Mouse (Mus musculus): Measurements from ENCODE around the gene Bag1. TPM values are rescaled to one million over a fixed set of nuclear protein-coding genes. Genes with fewer than 3 reads are reported as not detected.

Gene Bag1
- polyA plus RNA-seq, 1 experiment from 2014 or later: 114 TPM

- under 1% methylated on average over 15 of the region's 16 CpGs for WGBS (ENCODE audit: insufficient replicate concordance)
- Histone ChIP-seq H3K27ac (replicated peaks) (peak overlapping the region; percentile 93), H3K4me2 (peak overlapping the region; percentile 91), H3K9ac (peak overlapping the region; percentile 82), H3K36me3 (replicated peaks) (peaks cover 31% of the 10 kb centered on the region), H3K27me3 (no peaks in the 10 kb centered on the region), H3K9me3 (replicated peaks) (no peaks in the 10 kb centered on the region), H3K4me3 (replicated peaks) (peak overlapping the region; percentile 89), H3K4me1 (replicated peaks) (peaks cover 45% of the 10 kb centered on the region)
- ATAC-seq (ENCODE audit: insufficient read depth): peak; percentile 32
Measured at GRCm38 (mm10) chr4:40970592-40970841, 22.4 kb upstream of the Bag1 start.

GRCm38 (mm10) chr4:40969781-40970591, 21.9 kb upstream of the Bag1 start:
- H3K9ac ChIP-seq: peak overlapping the region; percentile 82
- H3K4me3 ChIP-seq (replicated peaks): peak overlapping the region; percentile 89
- H3K27me3 ChIP-seq: no peaks in the 10 kb centered on the region
- peaks cover 45% of the 10 kb centered on the region for H3K4me1 ChIP-seq (replicated peaks)
- H3K9me3 ChIP-seq (replicated peaks): no peaks in the 10 kb centered on the region
- peak overlapping the region; percentile 91 for H3K4me2 ChIP-seq
- WGBS (ENCODE audit: insufficient replicate concordance): 14% methylated on average over 9 of the region's 13 CpGs
- ATAC-seq (ENCODE audit: insufficient read depth): no peak; the same call in 1 of the 2 replicates
- H3K36me3 ChIP-seq (replicated peaks): peaks cover 33% of the 10 kb centered on the region
- peak overlapping the region; percentile 93 for H3K27ac ChIP-seq (replicated peaks)

GRCm38 (mm10) chr4:40969161-40969560, 21.1 kb upstream of the Bag1 start:
- no peak overlapping the region for H3K9ac ChIP-seq
- no peak overlapping the region for H3K4me3 ChIP-seq (replicated peaks)
- H3K4me2 ChIP-seq: peak overlapping the region; percentile 91; the same call in 1 of the 2 replicates
- 64% methylated on average over 4 of the region's 4 CpGs for WGBS (ENCODE audit: insufficient replicate concordance)
- ATAC-seq (ENCODE audit: insufficient read depth): no peak
- H3K36me3 ChIP-seq (replicated peaks): peaks cover 36% of the 10 kb centered on the region
- H3K4me1 ChIP-seq (replicated peaks): peaks cover 40% of the 10 kb centered on the region
- H3K9me3 ChIP-seq (replicated peaks): no peaks in the 10 kb centered on the region
- H3K27me3 ChIP-seq: no peaks in the 10 kb centered on the region
- H3K27ac ChIP-seq (replicated peaks): no peak overlapping the region; the same call in 1 of the 2 replicates

GRCm38 (mm10) chr4:40963536-40963935, 15.4 kb upstream of the Bag1 start:
- no peak for ATAC-seq (ENCODE audit: insufficient read depth)
- H3K27ac ChIP-seq (replicated peaks): no peak overlapping the region
- no peak overlapping the region for H3K4me2 ChIP-seq
- no peaks in the 10 kb centered on the region for H3K9me3 ChIP-seq (replicated peaks)
- no peaks in the 10 kb centered on the region for H3K4me1 ChIP-seq (replicated peaks)
- peaks cover 80% of the 10 kb centered on the region for H3K36me3 ChIP-seq (replicated peaks)
- no peak overlapping the region for H3K4me3 ChIP-seq (replicated peaks)
- H3K9ac ChIP-seq: no peak overlapping the region
- no peaks in the 10 kb centered on the region for H3K27me3 ChIP-seq
- WGBS (ENCODE audit: insufficient replicate concordance): 70% methylated on average over 3 of the region's 3 CpGs

GRCm38 (mm10) chr4:40955942-40956341, 7.8 kb upstream of the Bag1 start:
- no peaks in the 10 kb centered on the region for H3K27me3 ChIP-seq
- peaks cover 84% of the 10 kb centered on the region for H3K36me3 ChIP-seq (replicated peaks)
- no peak overlapping the region for H3K9ac ChIP-seq
- no peak overlapping the region for H3K4me3 ChIP-seq (replicated peaks)
- H3K4me2 ChIP-seq: no peak overlapping the region
- peaks cover 4% of the 10 kb centered on the region; the same call in 1 of the 2 replicates for H3K4me1 ChIP-seq (replicated peaks)
- ATAC-seq (ENCODE audit: insufficient read depth): no peak
- H3K27ac ChIP-seq (replicated peaks): no peak overlapping the region
- 30% methylated on average over 6 of the region's 6 CpGs for WGBS (ENCODE audit: insufficient replicate concordance)
- H3K9me3 ChIP-seq (replicated peaks): no peaks in the 10 kb centered on the region

GRCm38 (mm10) chr4:40953521-40953920, 5.4 kb upstream of the Bag1 start:
- Histone ChIP-seq H3K4me1 (replicated peaks) (peaks cover 14% of the 10 kb centered on the region), H3K4me2 (no peak overlapping the region), H3K27ac (replicated peaks) (no peak overlapping the region), H3K9me3 (replicated peaks) (no peaks in the 10 kb centered on the region), H3K36me3 (replicated peaks) (peaks cover 68% of the 10 kb centered on the region), H3K27me3 (no peaks in the 10 kb centered on the region), H3K9ac (no peak overlapping the region), H3K4me3 (replicated peaks) (no peak overlapping the region)
- ATAC-seq (ENCODE audit: insufficient read depth): no peak
- 64% methylated on average over 1 of the region's 1 CpGs for WGBS (ENCODE audit: insufficient replicate concordance)

GRCm38 (mm10) chr4:40947565-40948159, 432 bp downstream of the Bag1 start:
- H3K27ac ChIP-seq (replicated peaks): peak overlapping the region; percentile 92
- peak overlapping the region; percentile 90 for H3K4me3 ChIP-seq (replicated peaks)
- peak; percentile 49 for ATAC-seq (ENCODE audit: insufficient read depth)
- peak overlapping the region; percentile 96 for H3K9ac ChIP-seq
- peaks cover 53% of the 10 kb centered on the region for H3K36me3 ChIP-seq (replicated peaks)
- H3K4me1 ChIP-seq (replicated peaks): peaks cover 45% of the 10 kb centered on the region
- H3K9me3 ChIP-seq (replicated peaks): no peaks in the 10 kb centered on the region
- no peaks in the 10 kb centered on the region for H3K27me3 ChIP-seq
- peak overlapping the region; percentile 81 for H3K4me2 ChIP-seq
- under 1% methylated on average over 40 of the region's 40 CpGs for WGBS (ENCODE audit: insufficient replicate concordance)

- H3K9me3 ChIP-seq (replicated peaks): no peaks in the 10 kb centered on the region
- peaks cover 56% of the 10 kb centered on the region for H3K4me1 ChIP-seq (replicated peaks)
- no peaks in the 10 kb centered on the region for H3K27me3 ChIP-seq
- ATAC-seq (ENCODE audit: insufficient read depth): no peak
- whole genome bisulfite sequencing (ENCODE audit: insufficient replicate concordance): 39% methylated on average over 7 of the region's 7 CpGs
- H3K27ac ChIP-seq (replicated peaks): peak overlapping the region; percentile 92
- peaks cover 57% of the 10 kb centered on the region for H3K36me3 ChIP-seq (replicated peaks)
- H3K4me3 ChIP-seq (replicated peaks): peak overlapping the region; percentile 90
- peak overlapping the region; percentile 96 for H3K9ac ChIP-seq
- H3K4me2 ChIP-seq: peak overlapping the region; percentile 81
Measured at GRCm38 (mm10) chr4:40946516-40947121, 1.5 kb downstream of the Bag1 start.

GRCm38 (mm10) chr4:40943651-40944050, 4.4 kb downstream of the Bag1 start:
- H3K9ac ChIP-seq: no peak overlapping the region
- peaks cover 48% of the 10 kb centered on the region for H3K4me1 ChIP-seq (replicated peaks)
- H3K36me3 ChIP-seq (replicated peaks): peaks cover 73% of the 10 kb centered on the region
- H3K27me3 ChIP-seq: no peaks in the 10 kb centered on the region
- 0 out of 2 replicates have a peak overlapping the region, but pooled peaks have one; percentile 19 for H3K27ac ChIP-seq (replicated peaks)
- no peak for ATAC-seq (ENCODE audit: insufficient read depth)
- 84% methylated on average over 5 of the region's 5 CpGs for WGBS (ENCODE audit: insufficient replicate concordance)
- no peak overlapping the region for H3K4me3 ChIP-seq (replicated peaks)
- H3K9me3 ChIP-seq (replicated peaks): no peaks in the 10 kb centered on the region
- no peak overlapping the region for H3K4me2 ChIP-seq

GRCm38 (mm10) chr4:40938793-40939192, 9.3 kb downstream of the Bag1 start:
- ATAC-seq (ENCODE audit: insufficient read depth): no peak
- Histone ChIP-seq H3K4me2 (no peak overlapping the region), H3K27me3 (no peaks in the 10 kb centered on the region), H3K27ac (replicated peaks) (no peak overlapping the region), H3K9ac (no peak overlapping the region), H3K9me3 (replicated peaks) (no peaks in the 10 kb centered on the region), H3K4me3 (replicated peaks) (no peak overlapping the region), H3K4me1 (replicated peaks) (peaks cover 32% of the 10 kb centered on the region), H3K36me3 (replicated peaks) (peaks cover 95% of the 10 kb centered on the region)
- 88% methylated on average over 5 of the region's 5 CpGs for WGBS (ENCODE audit: insufficient replicate concordance)

GRCm38 (mm10) chr4:40936175-40936839, 11.8 kb downstream of the Bag1 start:
- H3K9ac ChIP-seq: no peak overlapping the region
- 78% methylated on average over 9 of the region's 9 CpGs for WGBS (ENCODE audit: insufficient replicate concordance)
- no peak overlapping the region for H3K27ac ChIP-seq (replicated peaks)
- no peak overlapping the region for H3K4me3 ChIP-seq (replicated peaks)
- H3K9me3 ChIP-seq (replicated peaks): no peaks in the 10 kb centered on the region
- H3K4me1 ChIP-seq (replicated peaks): peaks cover 14% of the 10 kb centered on the region
- peaks cover 88% of the 10 kb centered on the region for H3K36me3 ChIP-seq (replicated peaks)
- no peak overlapping the region for H3K4me2 ChIP-seq
- ATAC-seq (ENCODE audit: insufficient read depth): no peak
- H3K27me3 ChIP-seq: no peaks in the 10 kb centered on the region

Measured in liver, embryonic 15.5 days (tissue).